Mouse (Mus musculus) CD4-positive helper T cell, adult 2 months (primary cell): Measurements from ENCODE around the gene Rpl11.
A peak's percentile ranks its signal among the peaks of the same experiment; 100 is the strongest.

Experiments
- DNase-seq: peaks from one replicate; pipeline ENCODE4 v3.0.0-alpha.2; 2012; ENCODE audit warnings: low read depth, missing footprints, low spot score

Gene Rpl11

DNA sequence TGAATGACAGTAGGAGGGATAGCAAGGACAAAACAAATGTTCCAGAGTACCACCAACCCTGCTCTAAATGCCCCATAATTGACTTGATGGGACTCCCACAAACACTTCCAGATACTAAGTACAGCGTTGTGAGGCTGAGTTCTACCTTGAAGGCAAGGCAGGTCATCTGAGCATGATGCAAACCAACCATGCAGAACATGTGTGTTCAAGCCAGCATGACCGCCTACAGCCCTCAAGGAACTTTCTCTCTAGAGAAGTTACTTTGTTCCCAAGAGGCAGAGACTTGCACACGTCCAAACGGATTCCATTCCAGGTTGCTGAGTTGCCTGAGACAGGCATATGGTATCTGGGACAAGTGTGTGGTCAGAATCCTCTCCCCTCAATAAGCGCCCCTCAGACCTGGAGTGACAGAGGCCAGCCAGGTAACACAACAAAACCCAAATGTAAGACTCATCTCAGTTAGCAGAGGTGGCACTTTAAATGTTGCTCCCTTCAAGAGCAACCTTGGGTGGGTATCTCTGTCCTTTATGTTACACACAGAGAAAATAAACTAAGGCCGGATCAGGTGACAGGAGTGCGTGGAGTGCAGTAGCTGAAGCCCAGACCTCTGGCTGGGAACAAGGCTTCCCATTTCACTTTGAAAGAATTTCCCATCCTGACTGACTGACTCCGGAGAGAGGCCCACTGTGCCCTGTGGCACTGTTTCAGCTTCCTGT is 25.7 kb downstream of the Rpl11 start:
- DNase-seq: no peak

DNA sequence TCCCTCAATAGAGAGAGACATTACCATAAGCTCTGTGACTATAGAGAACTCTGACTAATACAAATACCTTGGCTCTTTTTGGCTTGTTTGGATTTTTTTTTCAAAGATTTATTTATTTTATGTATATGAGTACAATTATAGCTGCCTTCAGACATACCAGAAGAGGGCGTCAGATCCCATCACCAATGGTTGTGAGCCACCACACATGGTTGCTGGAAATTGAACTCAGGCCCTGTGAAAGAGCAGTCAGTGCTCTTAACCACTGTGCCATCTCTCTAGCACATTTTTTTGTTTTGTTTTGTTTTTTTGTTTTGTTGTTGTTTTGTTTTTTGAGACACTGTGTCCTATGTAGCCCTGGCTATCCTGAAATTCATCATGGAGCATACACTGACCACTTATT is 27.9 kb downstream of the Rpl11 start:
- no peak for DNase-seq

DNA sequence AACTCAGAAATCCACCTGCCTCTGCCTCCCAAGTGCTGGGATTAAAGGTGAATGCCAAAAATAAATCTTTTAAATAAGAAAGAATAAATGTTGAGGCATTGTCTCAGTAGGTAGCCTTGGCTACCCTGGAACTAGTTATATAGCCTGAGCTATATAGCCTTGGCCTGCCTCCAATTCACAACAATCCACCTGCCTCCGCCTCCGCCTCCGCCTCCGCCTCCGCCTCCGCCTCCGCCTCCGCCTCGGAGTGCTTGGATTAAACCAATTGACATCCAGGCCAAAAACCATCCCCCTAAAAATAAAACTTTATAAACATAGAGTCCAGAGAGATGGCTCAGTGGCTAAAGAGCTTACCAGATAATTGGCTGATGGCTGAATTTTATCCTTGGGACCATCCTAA is 30.3 kb downstream of the Rpl11 start:
- DNase-seq: no peak

DNA sequence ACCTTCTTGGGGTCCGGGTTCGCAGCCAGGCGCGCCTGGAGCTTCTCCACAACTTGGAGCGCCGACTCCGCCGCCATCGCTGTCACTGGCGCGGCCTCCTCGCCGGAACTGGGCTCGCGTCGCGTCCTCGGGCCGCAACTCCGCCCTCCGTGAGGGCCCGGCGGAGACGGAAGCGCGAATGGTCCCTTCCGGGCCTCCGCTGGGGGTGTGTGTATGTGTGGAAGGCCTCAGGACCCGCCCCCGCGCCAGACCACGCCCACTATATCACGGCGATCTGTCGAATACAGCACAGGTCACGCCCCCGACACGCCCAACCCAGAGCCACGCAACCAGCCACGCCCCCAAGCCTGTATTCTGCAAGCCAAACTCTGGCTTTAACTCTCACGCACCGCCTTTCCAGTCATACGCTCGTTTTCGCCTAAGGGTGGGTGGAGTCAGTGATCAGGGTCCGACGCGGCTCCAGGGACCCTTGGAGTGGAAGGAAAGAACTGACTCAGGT is 31.6 kb downstream of the Rpl11 start, which contains the start of gene Eloa:
TSS of gene Eloa (minus strand) at position 215 of the 499 bp plus-strand sequence.
- DNase-seq: peak; percentile 100

DNA sequence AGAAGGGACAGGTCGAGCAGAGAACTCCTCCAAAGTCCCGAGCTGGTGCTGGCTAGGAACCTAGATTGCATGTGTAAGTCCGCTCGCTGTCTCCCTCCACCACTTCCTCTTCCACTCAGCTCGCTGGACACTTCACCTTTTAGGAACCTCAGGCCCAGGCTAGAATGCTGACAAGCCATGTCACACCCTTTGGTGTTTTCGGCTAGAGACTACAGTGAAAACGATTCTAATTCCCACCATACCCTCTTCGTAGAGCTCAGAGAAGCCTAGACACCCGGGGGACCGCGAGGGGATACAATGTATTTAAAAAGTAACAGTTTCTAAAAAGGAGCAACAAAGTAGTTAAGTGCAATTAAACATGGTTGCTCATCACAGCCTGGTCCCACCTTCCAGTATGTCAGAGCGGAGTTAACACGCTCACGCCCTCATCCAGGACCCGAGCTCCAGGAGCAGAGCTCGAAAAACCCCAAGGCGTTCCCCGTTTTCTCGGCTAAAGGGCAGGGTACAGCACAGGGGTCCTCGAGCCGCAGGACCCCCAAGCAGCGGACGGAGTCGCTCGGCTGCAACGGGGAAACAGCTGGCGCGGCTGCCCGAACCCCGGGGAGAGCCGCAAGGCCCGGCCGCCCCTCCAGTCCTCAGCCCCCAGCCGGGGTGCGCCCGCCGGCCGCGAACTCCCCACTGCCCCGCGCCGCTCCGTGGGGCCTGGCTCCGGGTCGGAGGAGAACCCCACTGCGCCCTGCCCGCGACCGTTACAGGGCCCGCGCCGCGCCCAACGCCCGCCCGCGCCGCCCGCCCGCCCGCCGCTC is 32.3 kb downstream of the Rpl11 start:
- peak; percentile 27 for DNase-seq

DNA sequence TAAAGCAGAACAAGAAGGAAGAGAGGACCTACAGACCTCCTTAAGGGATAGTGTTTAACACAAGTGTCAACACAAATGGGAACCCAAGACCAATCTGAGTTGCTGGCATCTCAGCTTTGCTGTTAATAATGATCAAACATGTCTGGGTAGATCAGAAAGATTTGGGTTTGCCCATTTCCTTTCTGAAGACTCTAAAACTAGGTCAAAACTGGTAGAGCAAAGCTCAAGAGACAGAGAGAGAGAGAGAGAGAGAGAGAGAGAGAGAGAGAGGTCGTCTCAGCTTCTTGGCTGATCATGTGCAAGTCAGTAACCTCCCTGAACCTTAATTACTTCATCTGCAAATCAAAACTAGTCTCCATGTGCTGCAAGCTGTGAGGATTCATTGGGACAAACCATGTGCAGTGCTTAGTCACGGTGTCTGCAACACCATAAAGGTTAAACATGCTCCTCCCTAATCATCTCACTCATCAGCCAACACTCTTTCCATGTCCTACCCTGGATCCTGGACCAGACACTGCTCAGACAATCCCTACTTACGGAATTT is 37.1 kb downstream of the Rpl11 start:
- DNase-seq: peak; percentile 75

DNA sequence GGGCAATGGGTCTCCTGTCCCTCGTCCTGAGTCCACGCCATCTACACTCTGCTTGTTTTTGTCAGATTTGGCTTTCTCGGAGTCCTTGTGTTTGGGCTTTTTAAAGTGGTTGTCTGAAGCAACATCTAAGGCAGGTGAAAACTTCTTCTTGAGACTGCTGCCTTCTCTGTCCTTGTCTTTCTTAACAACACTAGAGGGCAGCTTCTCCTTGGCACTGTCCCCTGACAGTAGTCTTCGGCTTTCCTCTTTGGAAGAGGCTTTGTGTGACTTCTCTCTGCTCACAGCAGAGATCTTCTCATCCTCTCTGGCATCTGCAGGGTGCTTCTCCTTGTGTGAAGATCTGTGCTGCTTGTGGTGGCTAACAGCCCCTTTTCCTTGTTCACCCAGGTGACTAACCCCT is 42.6 kb downstream of the Rpl11 start:
- no peak for DNase-seq

DNA sequence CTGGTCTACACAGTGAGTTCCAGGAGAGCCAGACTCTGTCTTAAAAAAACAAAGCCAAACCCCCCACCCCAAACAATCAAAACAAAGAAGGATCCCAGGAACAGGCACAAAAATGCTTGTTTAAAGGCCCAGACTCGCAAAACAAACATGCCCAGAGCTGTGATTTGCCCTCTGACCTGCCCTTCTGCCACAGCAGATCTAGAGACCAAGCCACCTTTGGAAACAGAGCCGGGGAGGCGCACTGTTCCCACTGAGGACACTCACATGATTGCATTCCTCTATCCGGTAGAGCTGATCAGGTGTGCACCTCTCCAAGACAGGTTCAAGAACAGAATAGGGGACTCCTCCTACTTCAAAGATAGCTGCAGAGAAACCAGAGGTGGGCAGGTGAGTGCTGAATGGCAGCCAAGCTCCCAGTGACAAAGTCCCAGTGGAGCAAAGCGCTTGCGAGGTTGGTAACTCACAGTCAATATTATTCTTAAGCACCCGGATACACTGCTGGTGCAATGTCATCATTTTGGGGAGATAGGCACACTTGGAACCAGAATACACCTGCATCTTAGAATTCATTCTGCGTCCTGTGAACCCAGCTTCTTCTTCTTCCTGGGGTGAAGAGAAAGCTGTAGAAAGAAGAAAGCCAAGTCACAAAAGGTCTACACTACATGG is 44.3 kb downstream of the Rpl11 start:
- no peak for DNase-seq

DNA sequence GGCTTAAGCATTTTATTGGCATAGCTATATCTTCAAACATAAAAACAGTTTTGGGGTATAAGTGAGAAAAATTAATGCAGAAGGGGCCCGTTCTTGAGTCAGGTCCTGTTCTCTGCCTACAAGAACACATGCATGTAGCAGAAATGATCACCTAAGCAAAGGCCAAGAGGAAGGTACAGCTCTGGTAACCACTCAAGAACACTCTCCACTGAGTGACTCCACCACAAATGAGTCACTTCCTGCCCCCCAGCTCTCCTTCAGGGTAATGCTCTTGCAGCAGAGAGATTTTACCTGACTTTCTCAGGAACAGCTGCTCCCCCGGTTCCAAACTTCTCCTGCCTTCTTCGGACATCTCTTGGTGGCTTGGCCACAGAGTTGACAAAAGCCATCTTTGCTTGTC is 46.4 kb downstream of the Rpl11 start:
- peak; percentile 41 for DNase-seq

DNA sequence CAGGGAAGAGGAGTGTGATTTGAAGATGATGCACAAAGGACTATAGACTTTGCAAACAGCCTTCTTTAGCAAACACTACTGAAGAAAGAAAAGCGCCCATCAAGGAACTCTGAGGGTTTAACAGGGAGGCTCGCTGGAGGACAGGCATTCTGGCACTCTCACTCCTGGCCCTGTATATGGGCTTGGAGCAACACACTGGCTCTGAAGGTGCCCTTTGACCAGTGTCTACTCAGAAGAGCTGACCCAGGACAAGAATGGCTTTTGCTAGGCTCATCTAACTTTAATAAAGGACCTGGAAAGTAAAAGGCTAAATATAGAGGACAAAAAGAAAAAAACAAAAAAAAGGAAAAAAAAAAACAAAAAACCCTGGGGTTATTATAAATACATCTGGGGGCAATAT is 48.3 kb downstream of the Rpl11 start:
- DNase-seq: no peak

DNA sequence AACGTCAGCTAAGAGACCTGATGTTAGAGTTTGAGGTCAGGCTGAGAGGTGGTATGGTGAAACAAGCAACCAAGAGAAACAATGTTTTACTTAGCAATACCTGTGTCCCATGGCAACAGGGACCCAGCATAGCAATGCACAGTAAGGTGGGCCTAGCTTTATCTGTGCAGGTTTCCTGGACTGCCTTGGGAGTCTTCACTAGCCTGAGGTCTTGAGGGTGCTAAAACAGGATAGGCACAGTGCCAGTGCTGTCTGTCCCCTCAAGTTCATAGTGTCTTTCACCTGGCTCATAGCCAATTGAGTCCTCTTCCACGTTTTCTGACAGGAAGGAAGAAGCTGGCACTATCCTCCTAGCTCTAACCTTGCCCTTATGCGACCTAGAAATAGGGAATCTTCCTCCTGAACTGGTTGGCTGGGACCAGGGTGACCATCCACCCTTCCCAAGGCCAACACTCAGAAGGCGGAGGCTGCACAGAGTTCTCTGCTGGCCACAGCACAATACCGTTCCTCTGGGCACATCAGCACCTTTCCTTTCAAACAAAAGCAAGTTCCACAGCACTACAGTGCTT is 49.0 kb downstream of the Rpl11 start:
- DNase-seq: no peak

DNA sequence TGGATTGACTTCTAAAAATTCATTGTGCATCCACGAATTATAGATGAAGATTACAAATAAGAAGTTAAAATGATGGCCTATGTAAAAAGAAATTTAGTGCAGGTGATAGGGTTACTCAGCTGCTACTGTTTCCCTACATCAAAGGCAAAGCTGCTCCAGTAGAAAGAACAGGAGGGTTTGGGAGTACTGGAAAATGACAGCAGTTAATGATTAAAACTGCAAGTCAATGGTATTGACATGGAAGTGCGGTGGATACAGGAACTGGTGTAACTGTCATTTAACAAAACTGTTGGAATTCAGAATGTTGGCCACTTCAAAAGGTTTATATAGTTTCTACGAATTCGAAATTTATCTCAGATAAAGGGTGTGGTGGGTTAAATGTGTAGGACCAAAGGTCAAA is 58.1 kb downstream of the Rpl11 start:
- DNase-seq: no peak

DNA sequence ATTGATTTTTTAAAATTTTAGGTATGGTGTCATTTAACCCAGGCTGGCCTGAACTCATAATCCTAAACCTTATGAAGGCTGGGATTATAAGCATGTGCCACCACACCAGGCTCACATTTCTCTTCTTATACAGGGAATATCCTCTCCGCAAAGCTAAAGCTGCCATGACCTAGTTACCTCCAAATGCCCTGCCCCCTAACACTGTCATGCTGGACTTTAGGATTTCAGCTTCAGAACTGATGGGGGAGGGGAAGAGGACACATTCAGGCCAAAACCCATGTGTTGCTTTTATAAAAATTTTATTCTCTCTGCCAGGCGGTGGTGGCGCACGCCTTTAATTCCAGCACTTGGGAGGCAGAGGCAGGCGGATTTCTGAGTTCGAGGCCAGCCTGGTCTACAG is 59.3 kb downstream of the Rpl11 start:
- no peak for DNase-seq

DNA sequence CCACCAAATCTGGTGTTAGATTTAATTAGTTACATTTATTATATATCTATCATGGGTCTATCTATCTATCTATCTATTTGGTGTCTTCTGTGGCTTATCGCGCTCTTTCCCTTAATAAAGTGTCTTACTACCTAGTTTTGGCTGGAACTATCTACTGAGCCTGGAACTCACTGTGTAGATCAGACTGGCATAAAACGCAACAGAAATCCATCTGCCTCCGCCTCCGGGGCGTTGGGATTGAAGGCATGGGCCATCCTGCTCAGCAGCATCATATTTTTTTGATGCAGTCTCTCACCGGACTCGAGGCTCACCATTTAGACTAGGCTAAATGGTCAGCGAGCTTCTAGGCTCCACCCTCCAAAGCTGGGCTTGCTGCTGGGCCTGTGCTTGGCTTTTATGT is 65.5 kb downstream of the Rpl11 start:
- no peak for DNase-seq

DNA sequence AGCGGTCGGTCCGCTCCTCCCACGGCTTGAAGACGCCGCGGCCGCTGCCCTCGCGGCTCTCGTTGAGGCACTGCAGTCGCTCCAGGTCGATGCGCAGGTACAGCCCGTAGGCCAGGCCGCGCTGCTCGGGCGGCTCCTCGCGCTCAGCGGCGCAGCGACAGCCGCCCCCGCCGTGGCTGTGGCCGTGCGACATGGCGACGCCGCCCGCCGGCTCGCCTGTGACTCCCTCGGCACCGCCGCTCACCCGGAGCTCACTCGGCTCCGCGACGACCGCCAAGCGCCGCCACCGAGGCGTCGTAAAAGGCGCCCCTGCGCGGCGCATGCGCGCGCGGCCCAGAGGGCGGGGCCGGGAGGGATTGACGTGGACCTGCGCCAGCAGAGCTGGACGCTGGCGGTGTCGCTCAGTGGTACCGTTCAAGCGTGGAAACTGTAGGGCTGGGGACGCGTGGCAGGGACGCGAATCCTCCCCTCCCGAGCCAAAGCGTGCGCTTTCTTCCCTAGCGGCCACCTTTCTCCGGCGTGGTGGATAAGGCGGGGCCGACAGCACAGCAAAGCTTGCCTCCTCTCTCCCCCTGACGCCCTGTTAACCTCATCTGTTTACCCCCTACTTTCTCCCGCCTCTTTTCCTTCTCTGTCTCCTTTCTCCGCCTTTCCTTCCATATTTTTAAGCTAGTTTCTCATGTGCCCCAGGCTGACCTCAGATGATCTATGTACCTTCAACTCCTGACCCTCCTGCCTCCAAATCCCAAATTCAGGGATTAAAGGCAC is 66.1 kb downstream of the Rpl11 start, which contains the start of gene Pithd1:
TSS of gene Pithd1 (minus strand) at position 322 of the 768 bp plus-strand sequence.
- DNase-seq: peak; percentile 98

DNA sequence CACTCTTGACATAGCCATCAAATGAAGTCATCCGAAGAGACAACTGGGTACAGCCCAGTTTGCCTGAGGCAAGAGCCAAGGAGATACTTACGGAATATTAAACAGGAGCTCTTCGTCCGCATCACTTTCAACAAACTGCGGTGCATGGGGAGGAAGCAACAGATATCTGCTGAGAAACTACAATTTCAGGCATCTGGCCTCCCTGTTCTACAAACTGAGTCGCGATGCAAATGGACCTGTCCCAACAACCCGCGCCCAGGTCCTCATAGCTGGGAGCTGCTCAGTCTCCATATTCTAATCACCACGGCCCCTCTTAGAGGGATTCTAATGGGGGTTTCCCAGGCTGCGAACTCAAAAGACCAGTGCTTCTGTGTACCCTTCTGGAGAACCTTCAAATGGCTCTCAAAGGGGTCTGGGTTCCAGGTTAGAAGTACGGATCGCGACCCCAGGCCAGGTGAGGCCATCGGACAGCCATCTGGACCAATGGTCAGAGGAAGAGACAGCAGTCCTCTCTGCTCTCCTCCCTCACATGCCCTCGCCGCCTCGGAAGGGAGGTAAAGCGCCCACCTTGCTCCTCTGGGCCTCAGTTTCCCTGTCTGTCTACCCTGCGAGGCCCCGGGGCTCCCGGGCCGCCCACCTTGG is 66.8 kb downstream of the Rpl11 start:
- DNase-seq: no peak

DNA sequence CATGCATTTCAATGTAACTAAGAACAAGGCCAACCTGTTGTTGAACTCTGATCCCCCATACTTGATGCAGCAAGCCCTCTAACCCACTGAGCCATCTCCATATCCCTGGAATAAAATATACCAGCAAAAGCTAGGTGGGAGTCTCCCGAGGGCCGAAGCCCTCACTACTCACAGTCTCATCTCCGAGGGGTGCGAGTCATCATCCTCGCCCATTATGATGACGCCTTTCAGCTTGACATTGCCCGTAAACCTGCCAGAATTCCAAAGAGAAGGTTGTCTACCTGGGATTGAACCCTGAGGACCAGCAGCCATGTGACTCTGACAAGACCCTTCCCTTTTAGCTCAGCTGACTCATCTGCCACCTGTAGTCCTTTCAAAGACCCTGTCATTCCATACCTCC is 67.5 kb downstream of the Rpl11 start:
- DNase-seq: no peak

DNA sequence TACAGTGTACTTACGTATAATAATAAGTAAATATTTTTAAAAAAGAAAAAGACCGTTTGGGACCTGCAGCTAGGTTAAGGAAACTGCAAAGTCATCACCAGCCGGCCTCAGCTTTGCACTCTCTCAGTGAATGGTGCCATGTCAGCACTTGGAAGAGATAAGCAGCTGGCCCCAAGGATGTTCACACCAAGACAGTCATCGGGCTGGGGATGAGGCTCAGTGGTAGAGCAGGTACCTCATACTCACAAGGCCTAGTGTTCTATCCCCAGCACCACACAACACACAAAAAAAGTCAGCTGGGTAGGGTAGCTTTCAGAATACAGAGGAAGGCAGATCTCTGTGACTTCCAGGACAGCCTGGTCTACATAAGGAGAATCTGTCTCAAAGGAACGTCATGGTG is 68.0 kb downstream of the Rpl11 start:
- no peak for DNase-seq

DNA sequence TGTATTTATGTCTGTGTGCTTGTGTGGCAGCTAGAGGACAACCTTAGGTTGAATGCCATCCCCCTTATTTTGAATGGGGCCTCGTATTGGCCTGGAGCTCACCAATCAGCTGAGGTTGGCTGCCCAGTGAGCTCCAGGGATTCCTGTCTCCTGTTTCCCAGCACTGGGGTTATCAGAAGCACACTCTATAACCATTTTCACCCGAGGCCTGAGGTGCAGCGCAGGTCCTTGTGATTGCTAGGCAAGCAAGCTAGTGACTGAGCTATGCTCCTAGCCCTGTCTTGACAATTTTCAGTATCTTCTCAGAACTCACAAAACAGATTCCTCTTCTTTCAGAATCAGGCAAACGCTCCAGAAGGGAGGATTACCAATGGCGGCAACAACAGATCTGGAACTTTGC is 68.7 kb downstream of the Rpl11 start:
- no peak for DNase-seq

DNA sequence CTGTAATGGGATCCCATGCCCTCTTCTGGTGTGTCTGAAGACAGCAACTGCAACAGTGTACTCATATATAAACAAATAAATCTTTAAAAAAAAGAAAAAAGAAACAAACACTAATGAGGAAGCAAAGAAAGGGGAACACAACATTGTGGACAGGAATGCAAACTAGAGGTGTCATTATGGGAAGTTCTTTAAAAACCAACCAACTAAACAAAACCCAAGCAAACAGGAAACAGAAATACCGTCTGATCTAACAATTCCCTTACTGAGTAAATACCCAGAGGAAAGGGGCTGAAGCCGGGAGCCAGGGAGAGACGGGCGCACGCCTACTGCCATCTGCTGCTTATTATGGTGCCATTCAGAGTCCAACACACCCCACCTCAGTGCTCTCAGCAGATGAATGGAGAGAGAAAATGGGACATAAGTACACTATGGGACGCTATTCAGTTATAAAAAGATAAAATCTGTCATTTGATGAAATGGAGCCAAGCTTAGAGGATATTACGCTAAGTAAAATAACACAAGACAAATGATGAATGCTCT is 71.6 kb downstream of the Rpl11 start:
- DNase-seq: no peak
